Mouse (Mus musculus) T-helper 17 cell (primary cell): Measurements from ENCODE around the gene Vezf1.

Experiments
- in situ Hi-C, 2 experiments: fragments of 300-600 bp; cut with MboI, MseI; formaldehyde crosslinking; loops; 1 replicate in 1 of 2; 2 replicates in 1 of 2; pipeline ENCODE4 v1.15.1; 2025; ENCODE audit warnings: high pct_unique_total_duplicates in 2 of 2

The Vezf1 gene

DNA sequence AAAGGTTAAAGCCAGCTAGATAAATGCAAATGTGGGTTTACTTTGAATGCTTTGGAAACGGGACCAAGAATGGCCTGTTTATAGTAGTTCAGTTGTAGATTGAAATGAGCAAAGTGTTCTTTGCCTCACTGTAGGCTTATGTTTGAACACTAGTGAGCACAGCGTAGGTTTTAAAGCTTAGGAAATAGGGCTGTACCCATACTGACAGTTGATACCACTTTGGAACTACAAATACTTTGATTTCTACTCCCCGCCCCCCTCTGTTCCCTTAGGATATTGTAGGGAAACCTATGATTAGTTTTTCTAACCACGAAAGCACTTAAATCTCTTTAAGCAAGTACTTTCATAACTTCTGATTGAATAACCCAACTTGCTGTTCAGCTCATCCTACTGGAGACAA, 15.4 kb upstream of the Vezf1 start:
- in situ Hi-C loops, result no loop called here

GRCm38 (mm10) chr11:88053821-88054220, 14.3 kb upstream of the Vezf1 start:
- in situ Hi-C loops, result no loop called here

- in situ Hi-C loops, result no loop called here
Measured at GRCm38 (mm10) chr11:88054589-88054988, 13.5 kb upstream of the Vezf1 start.

DNA sequence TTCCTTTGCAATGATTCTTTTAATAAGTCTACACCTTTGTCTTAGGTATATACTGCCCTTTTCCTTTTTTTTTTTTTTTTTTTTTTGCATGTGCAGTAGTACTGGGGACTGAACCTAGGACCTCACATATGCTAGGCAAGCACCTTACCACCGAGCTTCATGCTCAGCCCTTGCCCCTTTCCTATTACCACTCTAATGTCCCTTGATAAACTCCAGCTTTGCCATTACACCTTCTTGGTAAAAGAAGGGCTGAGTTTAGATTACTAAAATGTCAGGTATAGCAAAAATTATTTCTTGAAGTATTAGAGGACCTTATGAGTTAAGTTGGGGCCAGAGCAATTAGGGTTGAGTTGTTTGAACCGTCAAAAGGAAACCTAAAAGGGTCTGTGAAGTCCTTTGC, 12.3 kb upstream of the Vezf1 start:
- in situ Hi-C loops, result loop anchor here in 1 of 2 experiments (5.0 kb wide), 1 partner anchor 147 kb away; the partner anchor contains the start of gene Mrps23

DNA sequence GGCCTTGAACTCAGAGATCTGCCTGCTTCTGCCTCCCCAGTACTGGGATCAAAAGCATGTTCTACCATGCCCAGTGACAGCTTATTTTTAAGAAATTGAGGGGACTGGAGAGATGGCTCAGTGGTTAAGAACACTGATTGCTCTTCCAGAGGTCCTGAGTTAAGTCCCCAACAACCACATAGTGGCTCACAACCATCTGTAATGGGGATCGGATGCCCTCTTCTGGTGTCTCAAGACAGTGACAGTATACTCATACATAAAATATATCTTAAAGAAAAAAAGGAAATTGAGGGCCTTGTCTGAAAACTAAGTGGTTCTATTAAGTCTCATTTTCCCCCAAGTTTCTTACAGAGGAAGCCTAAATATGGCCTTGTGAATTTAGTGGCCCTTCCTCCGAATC, 10.3 kb upstream of the Vezf1 start:
- in situ Hi-C loops, result loop anchor here in 1 of 2 experiments (5.0 kb wide), 1 partner anchor 145 kb away; the partner anchor contains the start of gene Mrps23

DNA sequence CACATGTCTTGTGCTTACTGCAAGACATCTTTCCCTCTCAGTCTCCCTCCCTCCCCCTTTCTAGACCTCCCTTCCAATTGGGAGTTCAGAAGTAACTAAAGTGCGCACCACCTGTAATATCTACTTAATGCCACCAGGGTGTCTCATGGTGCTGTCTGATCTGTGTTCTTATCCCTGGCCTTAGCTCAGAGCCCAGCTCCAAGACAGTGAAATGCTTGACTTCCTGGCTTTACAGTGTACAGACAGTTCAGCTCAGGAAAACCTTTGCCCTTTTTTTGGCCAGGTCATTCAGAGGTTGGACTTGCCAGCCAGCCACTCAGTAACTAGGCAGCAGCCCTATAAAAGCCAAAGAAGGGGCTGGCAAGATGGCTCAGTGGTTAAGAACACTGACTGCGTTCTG, 8.9 kb upstream of the Vezf1 start:
- in situ Hi-C loops, result loop anchor here in 1 of 2 experiments (5.0 kb wide), 1 partner anchor 143 kb away; the partner anchor contains the start of gene Mrps23

GRCm38 (mm10) chr11:88061892-88062625, 6.0 kb upstream of the Vezf1 start:
- in situ Hi-C loops, result loop anchor here in 1 of 2 experiments (5.0 kb wide), 1 partner anchor 130 kb away; no protein-coding TSS in a partner anchor

DNA sequence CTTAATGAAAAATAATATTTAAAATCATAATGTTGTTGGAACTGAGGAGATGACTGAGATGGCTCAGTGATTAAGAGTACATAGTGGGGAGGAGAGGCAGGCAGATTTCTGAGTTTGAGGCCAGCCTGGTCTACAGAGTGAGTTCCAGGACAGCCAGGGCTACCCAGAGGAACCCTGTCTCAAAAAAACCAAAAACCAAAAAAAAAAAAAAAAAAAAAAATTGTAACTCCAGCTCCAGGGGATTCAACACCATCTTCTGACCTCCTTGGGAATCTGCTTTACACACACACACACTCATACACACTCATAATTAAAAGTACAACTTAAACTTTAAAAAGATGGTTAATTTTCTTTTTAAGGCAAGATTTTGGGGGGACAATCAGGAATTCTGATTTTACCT, 2.3 kb upstream of the Vezf1 start:
- in situ Hi-C loops, result no loop called here

DNA sequence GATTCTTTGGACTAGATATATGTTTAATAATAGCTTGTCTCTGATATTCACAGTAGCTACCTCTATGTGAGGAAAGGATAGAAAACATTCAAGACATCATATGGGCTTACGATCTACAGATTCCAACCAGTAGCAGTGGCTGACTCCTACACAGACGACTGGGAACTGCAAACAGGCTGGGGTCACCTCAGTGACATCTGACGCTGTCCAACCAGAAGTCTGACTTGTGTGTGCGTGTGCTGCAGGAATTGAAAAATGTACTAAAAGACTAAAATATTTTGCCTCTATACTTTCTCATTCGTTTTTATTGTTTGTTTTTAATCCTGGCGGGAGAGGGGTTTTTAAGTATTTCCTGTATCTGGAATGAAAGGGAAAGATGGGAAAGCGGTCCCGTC, 891 bp upstream of the Vezf1 start:
- in situ Hi-C loops, result no loop called here

GRCm38 (mm10) chr11:88068411-88069245, 549 bp downstream of the Vezf1 start:
- in situ Hi-C loops, result no loop called here

DNA sequence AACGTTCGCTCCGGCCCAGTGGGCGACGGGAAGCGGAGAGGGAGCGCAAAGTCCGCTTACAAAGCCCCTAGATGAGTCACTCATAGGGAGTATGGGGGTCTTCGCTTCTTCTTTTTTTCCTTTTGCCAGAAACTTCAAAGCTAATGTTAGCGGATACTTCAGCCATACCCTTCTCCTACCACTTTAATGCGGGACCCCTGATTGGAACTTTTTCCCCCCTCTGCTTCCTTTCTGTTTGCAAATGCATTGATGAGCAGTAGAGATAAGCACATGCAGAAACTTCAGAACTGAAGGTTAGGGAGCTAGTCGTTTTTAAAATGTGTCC, 1.1 kb downstream of the Vezf1 start:
- in situ Hi-C loops, result no loop called here

DNA sequence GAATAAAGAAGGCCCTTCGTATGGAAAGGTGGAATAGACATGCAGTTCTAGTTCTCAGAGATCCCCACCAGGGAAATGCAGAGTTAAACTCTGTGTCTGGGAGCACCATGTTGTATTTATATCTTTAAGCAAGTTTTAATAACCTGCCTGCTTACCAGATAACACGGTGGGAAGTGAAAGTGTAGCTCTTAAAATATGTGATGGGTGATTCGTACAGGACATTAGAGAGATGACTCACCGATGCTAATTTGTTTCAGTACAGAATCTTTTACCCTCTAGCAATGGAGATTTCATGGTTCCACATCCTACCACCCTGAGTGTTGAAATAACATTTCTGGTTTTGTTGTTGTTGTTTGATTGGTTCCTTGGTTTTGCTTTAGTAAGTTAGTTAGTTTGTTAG, 2.3 kb downstream of the Vezf1 start:
- in situ Hi-C loops, result no loop called here

- in situ Hi-C loops, result no loop called here
Measured at GRCm38 (mm10) chr11:88071113-88071512, 3.0 kb downstream of the Vezf1 start.

DNA sequence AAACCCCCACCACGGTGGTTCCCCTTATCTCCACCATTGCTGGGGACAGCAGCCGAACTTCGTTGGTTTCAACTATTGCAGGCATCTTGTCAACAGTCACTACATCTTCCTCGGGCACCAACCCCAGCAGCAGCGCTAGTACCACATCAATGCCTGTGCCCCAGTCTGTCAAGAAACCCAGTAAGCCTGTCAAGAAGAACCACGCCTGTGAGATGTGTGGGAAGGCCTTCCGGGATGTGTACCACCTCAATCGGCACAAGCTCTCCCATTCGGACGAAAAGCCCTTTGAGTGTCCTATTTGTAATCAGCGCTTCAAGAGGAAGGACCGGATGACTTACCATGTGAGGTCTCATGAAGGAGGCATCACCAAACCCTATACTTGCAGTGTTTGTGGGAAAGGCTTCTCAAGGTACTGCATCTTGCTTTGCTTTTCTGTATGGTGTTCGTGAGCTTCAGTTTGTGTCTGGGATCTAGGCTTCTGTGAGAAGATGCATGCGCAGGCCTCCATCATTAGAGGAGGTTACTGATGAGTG, 5.3 kb downstream of the Vezf1 start:
- in situ Hi-C loops, result no loop called here

GRCm38 (mm10) chr11:88075701-88076100, 7.6 kb downstream of the Vezf1 start:
- in situ Hi-C loops, result no loop called here

GRCm38 (mm10) chr11:88076394-88076793, 8.3 kb downstream of the Vezf1 start:
- in situ Hi-C loops, result no loop called here

DNA sequence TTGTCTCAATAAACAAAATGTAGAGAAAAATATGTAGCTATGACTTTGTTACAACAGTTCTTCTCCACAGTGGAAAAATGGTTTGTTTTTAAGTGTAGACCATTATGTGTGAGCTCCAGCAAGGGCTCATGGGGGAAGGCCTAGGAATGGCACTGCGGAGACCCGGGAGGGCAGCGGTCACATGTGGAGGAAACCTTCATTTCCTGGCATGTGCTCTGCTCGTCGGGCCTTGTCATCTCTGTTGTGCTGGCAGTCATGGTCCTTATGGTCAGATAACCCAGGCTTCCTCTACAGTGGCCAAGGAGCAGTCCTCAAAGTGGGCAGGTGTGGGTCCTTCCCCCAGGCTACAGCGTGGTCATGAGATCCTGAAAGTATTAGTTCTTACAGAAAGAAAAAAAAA, 15.6 kb downstream of the Vezf1 start:
- in situ Hi-C loops, result no loop called here

DNA sequence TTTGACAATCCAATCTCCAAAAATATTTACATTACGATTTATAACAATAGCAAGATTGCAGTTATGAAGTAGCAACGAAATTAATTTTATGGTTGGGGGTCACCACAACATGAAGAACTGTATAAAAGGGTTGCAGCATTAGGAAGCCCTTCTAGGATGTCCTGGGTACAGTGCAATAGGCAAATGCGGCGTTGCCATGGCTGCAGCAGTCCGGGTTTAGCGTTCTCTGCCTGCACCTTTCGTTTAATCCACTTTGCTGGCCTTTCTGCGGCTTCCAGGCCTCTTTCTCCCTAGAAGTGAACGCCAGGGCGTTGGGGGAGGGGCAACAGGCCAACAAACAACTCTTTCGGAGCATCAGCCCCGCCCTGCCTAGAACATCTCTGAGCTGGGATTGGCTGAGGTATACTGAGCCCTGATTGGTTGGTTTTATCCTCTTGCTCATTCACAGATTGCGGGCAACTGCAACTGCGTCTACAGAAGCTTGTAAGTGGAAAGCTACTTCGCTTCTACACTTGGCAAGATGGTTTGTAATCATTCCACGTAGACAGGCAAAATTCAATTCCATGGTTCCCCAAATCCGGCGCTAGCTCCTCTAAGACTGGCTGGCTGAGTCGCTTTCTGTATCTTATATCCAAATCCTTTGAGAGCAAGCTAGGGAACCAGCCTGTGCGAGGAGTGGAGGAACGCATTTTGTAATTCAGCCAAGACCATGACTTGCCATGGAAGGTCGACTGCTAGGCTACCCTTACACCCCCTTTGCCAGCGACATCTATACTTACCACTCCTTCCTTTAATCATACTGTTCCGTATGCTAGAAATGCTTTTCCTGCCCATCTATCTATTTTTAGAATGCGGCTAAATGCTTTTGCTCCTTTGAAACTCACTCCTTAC, 18.9 kb downstream of the Vezf1 start:
- in situ Hi-C loops, result no loop called here

- in situ Hi-C loops, result no loop called here
Measured at GRCm38 (mm10) chr11:88089150-88089549, 21.1 kb downstream of the Vezf1 start.

DNA sequence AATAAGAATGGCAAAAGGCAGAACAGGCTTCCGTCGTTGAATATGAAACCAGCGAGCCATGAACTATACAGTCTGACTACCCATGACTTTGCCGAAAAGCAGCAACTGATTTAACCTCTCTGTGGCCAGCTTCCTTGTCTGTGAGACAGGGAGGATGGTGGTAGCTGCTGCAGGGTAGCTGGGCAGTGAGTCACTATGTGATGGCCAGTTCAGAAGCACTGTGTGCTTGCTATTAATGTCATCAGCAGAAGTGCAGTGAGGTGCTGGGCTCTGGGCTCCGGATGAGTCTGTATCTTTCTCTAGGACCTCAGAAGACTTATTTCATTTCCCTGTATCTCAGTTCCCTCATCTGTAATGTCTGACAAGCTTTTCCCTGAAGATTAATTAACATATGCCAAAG, 22.2 kb downstream of the Vezf1 start:
- in situ Hi-C loops, result no loop called here

GRCm38 (mm10) chr11:88091949-88092348, 23.9 kb downstream of the Vezf1 start:
- in situ Hi-C loops, result no loop called here

- in situ Hi-C loops, result no loop called here
Measured at GRCm38 (mm10) chr11:88097173-88097572, 29.1 kb downstream of the Vezf1 start.
